Mouse (Mus musculus) lung, embryonic 14.5 days (tissue): ENCODE results near the gene Palld. TPM values are rescaled to one million over a fixed set of nuclear protein-coding genes. Genes with fewer than 3 reads are reported as not detected.
A peak's percentile ranks its signal among the peaks of the same experiment; 100 is the strongest.

Experiments
- ATAC-seq: fragments of 200-750 bp; cut with Nextera tagmentation; 2 replicates; pipeline ENCODE4 v1.8.0; 2017; ENCODE audit warnings: mild to moderate bottlenecking, moderate TSS enrichment, moderate library complexity; ENCODE audit not compliant: insufficient read depth
- DNase-seq: peaks from one replicate; pipeline ENCODE4 v3.0.0-alpha.2; 2015
- H3K27ac ChIP-seq: fragments of 300-500 bp; sonication (generic); 2 replicates; pipeline ENCODE4 v1.5.1; 2014; ENCODE audit warnings: low read depth, mild to moderate bottlenecking, moderate library complexity
- H3K27me3 ChIP-seq: fragments of 300-500 bp; sonication (generic); 2 replicates; pipeline ENCODE4 v1.6.1; 2014; ENCODE audit warnings: low read length, control low read depth; ENCODE audit not compliant: insufficient read depth
- H3K36me3 ChIP-seq: fragments of 300-500 bp; sonication (generic); 2 replicates; pipeline ENCODE4 v1.6.1; 2014; ENCODE audit warnings: control low read depth; ENCODE audit not compliant: insufficient read depth
- H3K4me1 ChIP-seq: fragments of 300-500 bp; sonication (generic); 2 replicates; pipeline ENCODE4 v1.6.1; 2014; ENCODE audit warnings: antibody characterized with exemption, control low read depth; ENCODE audit not compliant: insufficient read depth
- H3K4me2 ChIP-seq: fragments of 300-500 bp; sonication (generic); 2 replicates; pipeline ENCODE4 v1.6.1; 2014; ENCODE audit warnings: mild to moderate bottlenecking
- H3K4me3 ChIP-seq: fragments of 300-500 bp; sonication (generic); 2 replicates; pipeline ENCODE4 v1.5.1; 2014; ENCODE audit warnings: low read depth, low read length
- H3K9ac ChIP-seq: fragments of 300-500 bp; sonication (generic); 2 replicates; pipeline ENCODE4 v1.6.1; 2014
- H3K9me3 ChIP-seq: fragments of 300-500 bp; sonication (generic); 2 replicates; pipeline ENCODE4 v1.6.1; 2016; ENCODE audit warnings: low read depth, low read length, control low read depth
- CTCF ChIP-seq: IDR thresholded peaks from 2 replicates; pipeline ENCODE4 v1.5.1; 2016; ENCODE audit warnings: antibody characterized with exemption, low read depth
- WGBS: fragments of 180-500 bp; shearing (Covaris S2); extraction: QIAGEN DNeasy Blood & Tissue Kit; methylation state at CpG from one replicate; pipeline ENCODE4 v1.1.7; 2014; 5-methylcytosine and 5-hydroxymethylcytosine counted together
- polyA plus RNA-seq: library from polyadenylated mRNA; unstranded; fragments of >200 nt; fragmentation: Nextera tagmentation; extraction: Ambion mirVana; gene quantifications from 2 replicates; pipeline ENCODE4 v1.2.1, GENCODE M21; 2014

The Palld gene
- 79.4 and 85.0 TPM in 2 replicates for polyA plus RNA-seq

DNA sequence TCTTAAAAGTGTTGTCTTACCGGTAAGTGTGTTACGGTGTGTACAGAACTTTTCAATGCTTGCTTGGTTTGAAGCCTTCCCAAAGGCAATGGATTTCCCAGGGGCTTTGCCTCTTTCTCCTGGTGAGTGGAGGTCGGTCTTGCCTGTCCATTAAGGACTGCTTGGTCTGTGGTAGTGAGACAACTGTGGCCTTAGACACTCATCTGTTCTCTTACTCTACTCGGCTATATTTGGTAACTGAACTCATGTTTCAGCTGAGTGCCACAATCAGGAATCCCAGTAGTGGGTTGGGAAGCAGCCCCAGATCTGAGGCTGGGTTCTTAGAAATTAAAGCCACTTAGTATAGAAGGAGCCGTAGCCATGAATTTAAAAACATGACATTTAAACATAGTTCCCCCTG lies at the start of gene Palld:
Palld (minus strand) TSS at position 170 of the 400 bp plus-strand sequence.
- H3K4me3 ChIP-seq = no peak within 1 kb of the TSS
- H3K27me3 ChIP-seq = no peaks in the 10 kb centered on the region
- no peaks in the 10 kb centered on the region for H3K36me3 ChIP-seq
- no peak for DNase-seq
- no peak for TF ChIP-seq CTCF
- H3K9ac ChIP-seq = no peak within 1 kb of the TSS
- whole genome bisulfite sequencing = 78% methylated on average over 5 of the region's 5 CpGs
- no peak for ATAC-seq
- H3K9me3 ChIP-seq = no peaks in the 10 kb centered on the region
- H3K4me2 ChIP-seq = no peak within 1 kb of the TSS
- H3K4me1 ChIP-seq = no peaks in the 10 kb centered on the region
- no peak within 1 kb of the TSS for H3K27ac ChIP-seq

DNA sequence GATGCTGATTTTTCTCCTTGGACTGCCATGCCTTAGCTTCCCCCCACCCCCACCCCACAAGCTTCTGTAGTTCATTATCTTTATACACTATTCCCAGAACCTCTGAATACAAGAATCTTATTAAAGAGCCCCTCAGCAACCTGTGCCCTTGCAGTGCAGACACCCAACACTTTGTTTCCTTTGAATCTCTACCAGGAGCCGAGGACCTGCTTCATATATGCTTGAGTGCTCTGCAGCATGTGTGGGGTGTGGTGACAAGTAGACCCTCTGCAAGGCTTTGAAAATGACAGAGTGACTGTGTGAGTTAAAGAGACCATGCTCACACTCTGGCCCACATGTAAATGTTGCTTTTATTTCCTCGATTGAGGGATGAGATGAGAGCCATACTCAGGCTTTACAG lies 35.1 kb upstream of the Palld start:
- Histone ChIP-seq H3K9ac (no peak overlapping the region), H3K36me3 (no peaks in the 10 kb centered on the region), H3K9me3 (no peaks in the 10 kb centered on the region), H3K27me3 (no peaks in the 10 kb centered on the region), H3K4me2 (no peak overlapping the region), H3K27ac (no peak overlapping the region), H3K4me3 (no peak overlapping the region), H3K4me1 (no peaks in the 10 kb centered on the region)
- no peak for DNase-seq
- ATAC-seq = no peak
- 60% methylated on average over 2 of the region's 2 CpGs for WGBS
- TF ChIP-seq CTCF = no peak

DNA sequence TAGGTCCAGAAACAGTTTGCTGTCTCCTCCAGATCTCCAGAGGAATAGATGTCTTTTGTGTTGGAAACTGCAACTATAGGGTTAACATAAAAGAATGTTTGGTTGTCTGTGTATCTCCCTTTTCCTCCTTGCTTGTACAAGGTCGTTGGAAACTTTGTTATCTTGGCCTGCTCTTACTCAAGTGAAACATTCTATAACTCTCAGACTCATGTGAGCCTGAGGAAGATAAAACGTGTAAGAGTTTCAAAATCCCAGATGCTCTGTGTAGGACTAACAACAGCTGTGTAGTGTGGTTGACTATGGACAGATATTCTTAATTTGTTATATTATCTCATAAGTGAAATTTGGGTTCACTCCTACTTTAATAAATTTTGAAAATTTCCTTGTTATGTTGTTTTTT lies 30.8 kb upstream of the Palld start:
- 1% methylated on average over 2 of the region's 2 CpGs for WGBS
- no peaks in the 10 kb centered on the region for H3K9me3 ChIP-seq
- H3K27ac ChIP-seq = no peak overlapping the region
- no peaks in the 10 kb centered on the region for H3K4me1 ChIP-seq
- no peak for ATAC-seq
- peak; percentile 17 for DNase-seq
- H3K36me3 ChIP-seq = no peaks in the 10 kb centered on the region
- H3K9ac ChIP-seq = no peak overlapping the region
- H3K4me3 ChIP-seq = no peak overlapping the region
- no peak for TF ChIP-seq CTCF
- H3K4me2 ChIP-seq = no peak overlapping the region
- no peaks in the 10 kb centered on the region for H3K27me3 ChIP-seq

DNA sequence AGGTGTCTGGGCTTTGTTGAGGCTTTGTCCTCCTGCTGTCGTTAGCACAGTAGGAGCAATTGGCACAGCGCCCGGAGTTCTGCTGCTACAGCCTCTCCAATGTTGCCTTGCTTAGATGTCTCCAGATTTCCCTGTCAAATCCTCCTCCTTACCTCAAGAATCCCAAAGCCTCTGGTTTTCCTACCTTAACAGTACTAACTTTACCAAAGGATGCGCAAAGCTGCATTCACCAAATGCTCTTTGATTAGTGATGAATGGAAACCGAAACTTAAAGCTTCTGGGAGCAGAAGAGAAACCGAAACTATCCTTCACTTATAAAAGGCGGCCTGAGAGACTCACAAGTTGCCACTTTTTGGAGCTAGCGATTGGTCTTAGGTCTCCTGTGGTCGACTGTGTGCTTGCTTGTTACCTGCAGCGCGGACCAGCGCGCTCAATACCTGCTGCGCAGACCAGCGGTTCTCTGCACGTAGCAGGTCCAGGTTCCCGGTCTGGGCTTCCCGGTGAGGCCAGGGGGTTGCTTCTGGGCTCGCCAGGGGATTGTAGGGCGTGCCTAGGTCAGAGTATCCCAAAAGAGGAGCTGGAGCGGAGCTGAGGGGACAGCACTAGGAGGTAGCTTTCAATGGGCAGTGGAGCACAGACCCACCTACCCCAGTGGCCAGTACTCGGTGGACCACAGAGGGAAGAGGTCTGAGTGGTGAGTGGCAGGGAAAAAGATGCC lies 25.4 kb upstream of the Palld start, which contains the start of gene Ddx60:
Ddx60 (plus strand) TSS at position 311 of the 718 bp plus-strand sequence.
- ATAC-seq (peak; percentile 84), DNase-seq (peak; percentile 89)
- TF ChIP-seq CTCF = no peak
- Histone ChIP-seq H3K36me3 (no peaks in the 10 kb centered on the region), H3K4me1 (no peaks in the 10 kb centered on the region), H3K27me3 (no peaks in the 10 kb centered on the region), H3K9ac (peak within 1 kb of the TSS; percentile 65), H3K9me3 (no peaks in the 10 kb centered on the region), H3K4me2 (peak within 1 kb of the TSS; percentile 85), H3K27ac (peak within 1 kb of the TSS; percentile 24; the same call in 1 of the 2 replicates), H3K4me3 (peak within 1 kb of the TSS; percentile 60)
- 10% methylated on average over 22 of the region's 22 CpGs for WGBS

DNA sequence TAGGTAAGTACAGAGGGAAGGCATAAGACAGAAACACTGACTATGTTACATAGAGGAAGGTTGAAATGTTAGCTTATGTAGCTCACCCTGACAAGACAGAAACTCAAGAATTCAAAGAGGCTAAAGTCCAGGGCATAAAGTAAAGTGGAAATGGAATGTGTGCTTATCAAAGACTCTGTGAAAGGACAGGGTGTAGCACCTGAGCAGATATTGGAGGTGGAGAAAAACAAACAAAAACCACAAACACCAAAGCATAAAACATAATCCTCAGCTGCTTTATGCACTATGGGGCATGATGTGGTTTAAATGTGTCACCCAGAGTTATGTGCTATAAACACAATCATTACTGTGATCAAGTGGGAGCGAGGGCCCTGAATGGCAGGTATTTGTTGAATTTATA lies 22.0 kb upstream of the Palld start:
- no peak overlapping the region for H3K27ac ChIP-seq
- no peak overlapping the region for H3K4me3 ChIP-seq
- WGBS = 69% methylated on average over 1 of the region's 1 CpGs
- H3K9me3 ChIP-seq = no peaks in the 10 kb centered on the region
- DNase-seq = no peak
- no peak overlapping the region for H3K9ac ChIP-seq
- no peak for ATAC-seq
- H3K27me3 ChIP-seq = no peaks in the 10 kb centered on the region
- no peak overlapping the region for H3K4me2 ChIP-seq
- H3K4me1 ChIP-seq = no peaks in the 10 kb centered on the region
- no peaks in the 10 kb centered on the region for H3K36me3 ChIP-seq
- TF ChIP-seq CTCF = no peak

DNA sequence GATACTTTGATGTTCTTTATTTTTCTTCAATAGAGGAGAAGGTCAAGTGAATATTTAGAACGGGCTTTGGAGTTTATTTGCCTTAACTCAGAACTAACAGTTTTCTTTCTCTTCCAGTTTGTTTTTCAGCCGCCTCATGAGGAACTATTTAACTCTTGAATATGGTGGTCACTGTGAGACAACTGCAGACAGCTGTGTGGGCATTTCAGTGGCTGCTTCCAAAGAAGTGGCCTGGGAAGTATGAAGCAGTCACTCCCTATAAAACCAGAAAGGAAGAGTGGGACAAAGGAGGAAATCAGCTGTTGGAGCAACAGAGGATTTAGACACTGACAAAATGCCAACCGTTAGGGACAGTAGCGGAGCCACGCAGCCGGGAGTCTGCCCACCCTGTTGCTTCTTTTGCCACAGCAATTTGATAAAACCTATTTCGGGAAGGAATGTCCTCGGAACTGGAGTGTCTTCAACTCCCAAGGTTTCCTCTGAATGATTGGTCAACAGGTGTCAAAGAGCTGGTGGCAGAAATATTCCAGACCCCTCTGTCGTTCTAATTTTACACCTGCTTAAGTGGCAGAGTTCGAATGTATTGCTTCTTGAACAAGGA lies 19.1 kb upstream of the Palld start:
- 65% methylated on average over 10 of the region's 10 CpGs for WGBS
- no peaks in the 10 kb centered on the region for H3K9me3 ChIP-seq
- DNase-seq (no peak), ATAC-seq (no peak)
- TF ChIP-seq CTCF = no peak
- H3K27ac ChIP-seq = no peak overlapping the region
- no peak overlapping the region for H3K4me3 ChIP-seq
- no peaks in the 10 kb centered on the region for H3K4me1 ChIP-seq
- no peaks in the 10 kb centered on the region for H3K36me3 ChIP-seq
- H3K9ac ChIP-seq = no peak overlapping the region
- H3K27me3 ChIP-seq = no peaks in the 10 kb centered on the region
- no peak overlapping the region for H3K4me2 ChIP-seq

DNA sequence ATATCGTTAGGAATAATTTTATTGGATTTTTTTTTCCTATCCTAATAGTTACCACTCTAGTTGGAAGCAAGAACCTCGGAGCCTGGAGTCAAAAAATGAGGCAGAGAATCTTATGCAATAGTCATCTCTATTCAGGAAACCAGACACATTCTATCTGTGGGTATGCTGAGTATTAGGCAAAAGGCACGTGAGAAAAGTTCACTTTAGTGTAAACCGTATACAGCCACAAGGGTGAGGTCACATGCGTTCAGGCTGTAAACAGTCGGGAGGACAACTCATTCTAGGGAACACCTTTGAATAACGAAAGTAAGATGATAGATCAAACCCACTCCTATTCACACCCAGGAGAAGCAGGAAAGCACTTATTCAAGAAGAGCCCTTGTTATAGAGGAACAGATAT lies 17.9 kb upstream of the Palld start:
- no peaks in the 10 kb centered on the region for H3K36me3 ChIP-seq
- no peak overlapping the region for H3K4me3 ChIP-seq
- no peak for TF ChIP-seq CTCF
- no peak overlapping the region for H3K27ac ChIP-seq
- H3K27me3 ChIP-seq = no peaks in the 10 kb centered on the region
- H3K9ac ChIP-seq = no peak overlapping the region
- no peak for ATAC-seq
- H3K9me3 ChIP-seq = no peaks in the 10 kb centered on the region
- no peak for DNase-seq
- 69% methylated on average over 7 of the region's 7 CpGs for WGBS
- no peaks in the 10 kb centered on the region for H3K4me1 ChIP-seq
- H3K4me2 ChIP-seq = no peak overlapping the region
